Mouse (Mus musculus) hindbrain, embryonic 16.5 days (tissue): ENCODE measurements around the gene Sp1. TPM values are rescaled to one million over a fixed set of nuclear protein-coding genes. Genes with fewer than 3 reads are reported as not detected.

ENCODE experiments used
- ATAC-seq: fragments of 200-750 bp; cut with Nextera tagmentation; 2 replicates; pipeline ENCODE4 v1.8.0; 2017; ENCODE audit warnings: moderate TSS enrichment, moderate library complexity
- H3K27ac ChIP-seq: fragments of 300-500 bp; sonication (generic); 2 replicates; pipeline ENCODE4 v1.5.1; 2014; ENCODE audit warnings: low read depth, mild to moderate bottlenecking, control low read depth, low read length, moderate library complexity
- H3K27me3 ChIP-seq: fragments of 300-500 bp; sonication (generic); replicated peaks from 2 replicates; pipeline ENCODE4 v1.6.1; 2014; ENCODE audit warnings: low read length; ENCODE audit not compliant: control insufficient read depth, insufficient read depth
- H3K36me3 ChIP-seq: fragments of 300-500 bp; sonication (generic); 2 replicates; pipeline ENCODE4 v1.6.1; 2014; ENCODE audit warnings: mild to moderate bottlenecking, low read length, moderate library complexity, mixed read lengths; ENCODE audit not compliant: control insufficient read depth, insufficient read depth
- H3K4me1 ChIP-seq: fragments of 300-500 bp; sonication (generic); 2 replicates; pipeline ENCODE4 v1.6.1; 2014; ENCODE audit warnings: low read depth, low read length; ENCODE audit not compliant: control insufficient read depth, insufficient read depth
- H3K4me2 ChIP-seq: fragments of 300-500 bp; sonication (generic); 2 replicates; pipeline ENCODE4 v1.6.1; 2014; ENCODE audit warnings: mild to moderate bottlenecking, low read length, control low read depth, moderate library complexity
- H3K4me3 ChIP-seq: fragments of 300-500 bp; sonication (generic); 2 replicates; pipeline ENCODE4 v1.5.1; 2014; ENCODE audit warnings: mild to moderate bottlenecking, low read length, control low read depth, moderate library complexity
- H3K9ac ChIP-seq: fragments of 300-500 bp; sonication (generic); 2 replicates; pipeline ENCODE4 v1.6.1; 2014; ENCODE audit warnings: low read depth, mild to moderate bottlenecking, control low read depth, low read length, moderate library complexity
- H3K9me3 ChIP-seq: fragments of 300-500 bp; sonication (generic); 2 replicates; pipeline ENCODE4 v1.6.1; 2014; ENCODE audit warnings: mild to moderate bottlenecking, low read length, moderate library complexity; ENCODE audit not compliant: control insufficient read depth
- WGBS: fragments of 180-500 bp; shearing (Covaris S2); extraction: QIAGEN DNeasy Blood & Tissue Kit; methylation state at CpG from one replicate; pipeline ENCODE4 v1.1.7; 2014; 5-methylcytosine and 5-hydroxymethylcytosine counted together
- polyA plus RNA-seq: library from polyadenylated mRNA; unstranded; fragments of >200 nt; fragmentation: Nextera tagmentation; extraction: Ambion mirVana; gene quantifications from 2 replicates; pipeline ENCODE4 v1.2.1, GENCODE M21; 2015

Gene Sp1
- polyA plus RNA-seq, 1 experiment from 2014 or later: 3.5 TPM

DNA sequence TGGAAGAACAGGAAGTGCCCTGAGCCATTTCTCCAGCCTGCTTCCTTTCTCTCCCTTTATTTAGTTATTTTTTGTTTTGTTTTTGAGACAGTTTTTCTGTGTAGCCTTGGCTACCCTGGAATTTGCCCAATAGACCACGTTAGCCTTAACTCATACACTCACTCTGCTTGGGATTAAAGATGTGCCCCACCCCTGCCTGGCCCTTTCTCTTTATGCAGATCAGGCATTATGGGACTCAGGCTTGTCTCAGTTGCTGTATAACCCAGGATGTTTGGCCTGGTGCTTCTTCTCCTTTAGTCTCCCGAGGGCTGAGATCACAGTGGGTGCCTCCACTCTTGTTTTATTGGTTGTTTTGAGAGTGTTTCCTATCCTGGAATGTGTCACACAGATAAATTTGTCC, 13.4 kb upstream of the Sp1 start:
- Histone ChIP-seq H3K27me3 (no peaks in the 10 kb centered on the region), H3K4me2 (no peak overlapping the region), H3K27ac (no peak overlapping the region), H3K4me1 (no peaks in the 10 kb centered on the region), H3K9ac (no peak overlapping the region), H3K4me3 (no peak overlapping the region), H3K9me3 (no peaks in the 10 kb centered on the region), H3K36me3 (no peaks in the 10 kb centered on the region)
- WGBS: 35% methylated on average over 2 of the region's 2 CpGs
- ATAC-seq: no peak

GRCm38 (mm10) chr15:102393584-102394014, 12.3 kb upstream of the Sp1 start:
- Histone ChIP-seq H3K27ac (no peak overlapping the region), H3K4me1 (no peaks in the 10 kb centered on the region), H3K4me2 (no peak overlapping the region), H3K9me3 (no peaks in the 10 kb centered on the region), H3K27me3 (no peaks in the 10 kb centered on the region), H3K4me3 (no peak overlapping the region), H3K9ac (no peak overlapping the region), H3K36me3 (no peaks in the 10 kb centered on the region)
- no peak for ATAC-seq

GRCm38 (mm10) chr15:102395061-102395460, 10.9 kb upstream of the Sp1 start:
- Histone ChIP-seq H3K9me3 (no peaks in the 10 kb centered on the region), H3K9ac (no peak overlapping the region), H3K27ac (no peak overlapping the region), H3K36me3 (no peaks in the 10 kb centered on the region), H3K4me1 (peaks cover 3% of the 10 kb centered on the region; the same call in 1 of the 2 replicates), H3K4me2 (no peak overlapping the region), H3K27me3 (no peaks in the 10 kb centered on the region), H3K4me3 (no peak overlapping the region)
- ATAC-seq: no peak
- WGBS: 44% methylated on average over 3 of the region's 3 CpGs

DNA sequence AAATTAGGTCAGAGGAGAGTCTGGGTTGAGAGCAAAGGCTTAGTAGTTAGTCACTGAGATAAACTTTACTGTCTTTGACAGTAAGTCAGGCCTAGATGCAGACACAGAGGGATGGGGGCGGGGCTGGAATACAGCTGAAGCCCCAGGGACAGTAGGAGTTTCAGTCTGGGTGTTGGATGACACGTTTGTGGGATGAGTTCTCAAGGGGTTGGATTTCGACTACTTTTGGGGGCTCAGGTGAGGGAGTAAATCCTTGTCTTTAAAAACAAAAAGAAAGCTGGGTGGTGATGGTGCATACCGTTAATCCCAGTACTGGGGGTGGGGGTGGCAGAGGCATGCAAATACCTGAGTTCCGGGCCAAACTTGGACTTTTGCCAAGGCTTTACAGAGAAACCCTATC, 7.3 kb upstream of the Sp1 start:
- ATAC-seq: no peak
- Histone ChIP-seq H3K27me3 (no peaks in the 10 kb centered on the region), H3K9ac (no peak overlapping the region), H3K4me2 (no peak overlapping the region), H3K27ac (no peak overlapping the region), H3K9me3 (no peaks in the 10 kb centered on the region), H3K36me3 (no peaks in the 10 kb centered on the region), H3K4me3 (no peak overlapping the region), H3K4me1 (peaks cover 3% of the 10 kb centered on the region; the same call in 1 of the 2 replicates)
- 23% methylated on average over 5 of the region's 5 CpGs for whole genome bisulfite sequencing

- peak overlapping the region; percentile 63; the same call in 1 of the 2 replicates for H3K27ac ChIP-seq
- H3K9ac ChIP-seq: peak overlapping the region; percentile 62
- H3K4me1 ChIP-seq: peaks cover 3% of the 10 kb centered on the region; the same call in 1 of the 2 replicates
- peak; percentile 67 for ATAC-seq
- H3K27me3 ChIP-seq: no peaks in the 10 kb centered on the region
- H3K4me3 ChIP-seq: peak overlapping the region; percentile 42
- H3K9me3 ChIP-seq: no peaks in the 10 kb centered on the region
- H3K4me2 ChIP-seq: peak overlapping the region; percentile 70
- H3K36me3 ChIP-seq: no peaks in the 10 kb centered on the region
- WGBS: 5% methylated on average over 34 of the region's 34 CpGs
Observed at GRCm38 (mm10) chr15:102399229-102400221, 6.4 kb upstream of the Sp1 start.

GRCm38 (mm10) chr15:102400476-102401045, 5.4 kb upstream of the Sp1 start:
- no peak for ATAC-seq
- Histone ChIP-seq H3K27ac (no peak overlapping the region), H3K4me1 (peaks cover 3% of the 10 kb centered on the region; the same call in 1 of the 2 replicates), H3K9ac (no peak overlapping the region), H3K27me3 (no peaks in the 10 kb centered on the region), H3K4me2 (no peak overlapping the region), H3K4me3 (no peak overlapping the region), H3K9me3 (no peaks in the 10 kb centered on the region), H3K36me3 (no peaks in the 10 kb centered on the region)
- WGBS: 83% methylated on average over 10 of the region's 10 CpGs

GRCm38 (mm10) chr15:102401278-102401677, 4.7 kb upstream of the Sp1 start:
- Histone ChIP-seq H3K27ac (no peak overlapping the region), H3K9ac (no peak overlapping the region), H3K4me3 (no peak overlapping the region), H3K36me3 (no peaks in the 10 kb centered on the region), H3K9me3 (no peaks in the 10 kb centered on the region), H3K4me1 (peaks cover 3% of the 10 kb centered on the region; the same call in 1 of the 2 replicates), H3K27me3 (no peaks in the 10 kb centered on the region), H3K4me2 (no peak overlapping the region)
- 67% methylated on average over 2 of the region's 2 CpGs for WGBS
- no peak for ATAC-seq

GRCm38 (mm10) chr15:102402210-102402609, 3.7 kb upstream of the Sp1 start:
- WGBS: 97% methylated on average over 3 of the region's 3 CpGs
- Histone ChIP-seq H3K9ac (no peak overlapping the region), H3K4me3 (no peak overlapping the region), H3K4me2 (no peak overlapping the region), H3K4me1 (peaks cover 5% of the 10 kb centered on the region), H3K27ac (no peak overlapping the region), H3K9me3 (no peaks in the 10 kb centered on the region), H3K36me3 (no peaks in the 10 kb centered on the region), H3K27me3 (no peaks in the 10 kb centered on the region)
- ATAC-seq: no peak
